Mouse (Mus musculus): ENCODE measurements at regions not wholly inside any gene's neighbourhood (a gene's known extent, or its start where the extent isn't known, plus 50 kb on each side); places are given as distances from the start of the nearest gene placed in this dataset.
"Not testable (repeated sequence)": the region's sequence is repeated elsewhere in the genome, so short reads cannot be mapped to it uniquely, and the experiment has no call there.

GRCm38 (mm10) chr12:119102106-119102505 is 135.9 kb upstream of the Abcb5 start:
- not testable (repeated sequence) for ATAC-seq (ENCODE audit: low TSS enrichment)

- ATAC-seq (ENCODE audit: low TSS enrichment), result no peak
Observed at GRCm38 (mm10) chr12:119099736-119100135, 133.5 kb upstream of the Abcb5 start.

DNA sequence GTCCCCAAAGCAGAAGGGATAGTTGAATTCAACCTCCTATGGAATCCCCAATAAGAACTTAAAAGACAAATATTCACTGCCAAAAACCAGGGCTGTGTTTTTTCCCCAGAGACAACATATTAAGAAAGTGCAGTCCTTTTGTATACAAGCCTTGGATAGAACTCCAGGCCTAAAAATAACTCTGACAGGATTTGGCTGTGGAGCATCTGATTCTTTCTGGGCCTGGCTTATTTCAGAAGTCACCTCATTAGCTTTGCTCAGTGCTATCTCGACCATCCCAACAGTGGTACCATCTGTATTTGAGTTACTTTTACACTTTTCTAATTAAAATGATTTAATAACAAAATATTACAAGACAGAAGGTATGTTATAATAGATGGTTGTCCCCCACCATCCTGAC is 131.6 kb upstream of the Abcb5 start:
- no peak for ATAC-seq (ENCODE audit: low TSS enrichment)

DNA sequence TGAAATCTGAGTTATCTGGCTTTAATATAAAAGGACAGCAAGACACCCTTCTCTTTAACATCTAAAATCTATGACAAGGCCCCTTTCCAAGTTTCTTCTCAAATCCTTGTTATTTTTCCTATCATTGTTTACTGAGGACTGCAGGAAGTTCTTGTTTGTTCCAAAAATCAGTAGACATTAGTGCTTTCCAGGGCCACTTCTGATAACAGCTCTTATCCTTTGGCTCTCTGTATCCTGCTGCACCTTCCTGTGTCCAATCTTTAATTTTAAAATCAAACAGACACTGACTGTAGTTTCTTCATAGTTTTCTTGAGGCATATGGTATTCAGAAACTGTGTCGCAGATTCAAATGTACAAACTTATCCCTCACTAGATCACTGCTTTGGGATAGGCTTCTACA is 128.1 kb upstream of the Abcb5 start:
- no peak for ATAC-seq (ENCODE audit: low TSS enrichment)

DNA sequence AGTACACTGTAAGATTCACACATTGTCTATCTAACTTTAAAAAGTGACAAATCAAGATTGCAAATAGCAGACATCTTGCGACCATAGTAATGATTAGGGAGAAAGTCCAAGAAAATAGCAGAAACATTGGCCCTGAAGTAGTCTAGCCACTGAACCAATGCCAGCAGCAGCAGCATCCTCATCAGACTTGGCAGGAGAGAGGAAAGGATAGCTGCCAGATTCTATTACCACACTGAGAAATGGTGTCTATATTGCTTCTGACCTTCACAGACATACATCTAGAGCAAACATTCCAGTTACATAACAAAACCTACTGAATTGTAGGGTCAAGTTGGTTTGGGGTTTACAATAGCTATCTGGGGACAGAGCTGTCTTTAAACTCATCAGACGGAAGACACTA is 127.2 kb upstream of the Abcb5 start:
- no peak for ATAC-seq (ENCODE audit: low TSS enrichment)

DNA sequence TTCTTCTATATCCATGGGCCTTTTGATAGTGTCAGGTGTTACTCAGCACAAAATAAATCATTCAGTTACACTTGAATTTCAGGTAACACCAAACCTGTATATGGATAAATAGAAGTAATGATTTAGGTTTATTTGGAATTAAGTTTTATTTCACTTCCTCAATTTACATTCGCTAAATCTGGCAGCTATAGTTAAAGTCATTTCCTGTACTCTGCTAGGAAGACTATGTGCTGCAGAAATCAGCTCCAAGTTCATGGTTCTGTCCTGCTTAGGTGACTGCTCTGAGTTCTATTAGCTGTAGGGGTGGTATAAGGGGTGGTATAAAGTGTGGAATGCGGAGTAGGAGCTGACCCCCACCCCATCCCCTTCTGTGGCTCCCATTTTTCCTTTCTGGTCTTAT is 123.1 kb upstream of the Abcb5 start:
- no peak for ATAC-seq (ENCODE audit: low TSS enrichment)

GRCm38 (mm10) chr12:119088666-119089065 is 122.4 kb upstream of the Abcb5 start:
- no peak for ATAC-seq (ENCODE audit: low TSS enrichment)

DNA sequence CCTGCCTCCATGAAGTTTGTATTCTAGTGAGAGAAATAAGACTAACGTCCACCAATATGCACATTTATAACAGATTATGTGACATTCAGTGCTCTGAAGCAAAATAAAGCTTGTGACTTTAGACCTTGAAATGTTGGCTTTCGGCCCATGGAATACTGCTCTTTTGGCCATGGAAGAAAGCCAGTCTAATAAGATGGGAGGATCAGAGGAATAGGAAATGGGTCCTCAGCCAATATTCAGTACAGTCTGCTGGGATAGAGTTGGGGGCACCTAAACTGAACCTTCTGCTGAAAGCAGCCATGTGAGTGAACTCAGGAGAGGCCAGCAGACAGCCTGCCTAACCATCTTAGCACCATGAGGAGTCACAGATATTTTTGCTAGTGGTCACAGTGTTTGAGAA is 118.6 kb upstream of the Abcb5 start:
- ATAC-seq (ENCODE audit: low TSS enrichment), result no peak

DNA sequence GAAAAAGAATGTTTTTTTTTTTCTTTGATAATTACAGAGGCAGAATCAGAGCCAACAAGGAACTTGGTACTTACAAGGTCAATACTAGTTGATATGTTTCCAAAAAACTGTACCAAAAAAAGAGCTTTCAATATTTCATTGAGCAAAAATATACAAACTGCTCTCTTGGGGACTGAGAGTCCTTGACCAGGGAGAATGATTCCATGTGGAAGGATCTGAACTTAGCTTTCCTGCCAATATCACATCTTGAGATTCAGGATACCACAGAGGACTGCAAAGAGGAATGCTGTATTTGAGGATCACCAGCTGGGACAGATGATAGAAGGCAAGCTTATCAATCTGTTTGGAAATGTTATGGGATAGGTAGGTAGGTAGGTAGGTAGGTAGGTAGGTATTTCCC is 116.6 kb upstream of the Abcb5 start:
- ATAC-seq (ENCODE audit: low TSS enrichment), result no peak

DNA sequence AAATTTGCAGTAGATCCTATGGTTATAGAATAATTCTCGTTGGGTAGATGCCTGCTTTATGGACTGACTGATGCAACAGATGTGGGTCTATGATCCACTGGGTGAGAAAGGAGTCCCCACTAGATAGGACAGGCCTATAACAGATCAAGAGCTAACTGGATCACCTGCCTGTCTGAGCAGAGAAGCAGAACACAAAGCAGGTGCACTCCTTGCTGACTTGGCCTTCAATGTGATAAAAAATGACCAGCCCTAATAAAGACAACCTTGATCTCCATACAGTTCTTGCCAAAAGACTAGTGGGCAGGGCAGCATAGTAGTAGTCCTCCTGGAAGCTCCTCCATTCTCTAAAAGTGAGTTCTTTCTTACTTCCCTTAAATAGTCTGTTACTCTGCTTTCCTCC is 109.6 kb upstream of the Abcb5 start:
- ATAC-seq (ENCODE audit: low TSS enrichment), result no peak

DNA sequence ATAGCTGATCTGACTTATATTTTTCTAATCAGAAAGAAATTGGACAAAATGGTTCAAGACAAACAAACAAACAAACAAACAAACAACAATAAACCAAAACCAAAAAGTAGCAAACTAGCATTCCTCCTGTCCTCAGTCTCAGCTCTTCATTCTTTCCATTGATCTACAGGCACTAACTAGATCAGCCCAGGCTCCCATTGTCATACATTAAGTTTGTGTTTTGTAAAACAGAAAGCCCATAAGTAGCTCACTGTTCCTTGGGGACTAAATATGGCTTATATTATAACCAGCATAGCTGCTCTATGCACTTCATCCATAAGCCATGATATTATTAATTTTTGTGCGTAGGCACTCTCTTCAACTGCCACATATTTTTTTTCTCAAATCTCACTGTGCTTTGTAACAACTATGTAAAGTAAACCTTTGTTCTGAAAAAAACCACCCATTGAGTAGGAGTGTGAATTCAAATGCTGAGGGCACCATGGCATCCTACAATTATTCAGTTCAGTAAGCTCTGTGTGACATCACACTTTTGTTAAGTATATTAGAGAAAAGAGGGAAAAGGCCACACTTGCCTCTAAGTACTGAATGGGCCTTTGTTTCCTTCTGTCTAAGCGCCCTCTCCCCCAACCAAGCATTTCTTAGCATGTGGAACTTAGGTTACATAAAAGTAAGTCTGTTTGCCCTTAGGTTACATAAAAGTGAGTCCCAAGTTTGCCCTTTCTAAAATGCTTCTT is 108.7 kb upstream of the Abcb5 start:
- no peak for ATAC-seq (ENCODE audit: low TSS enrichment)

DNA sequence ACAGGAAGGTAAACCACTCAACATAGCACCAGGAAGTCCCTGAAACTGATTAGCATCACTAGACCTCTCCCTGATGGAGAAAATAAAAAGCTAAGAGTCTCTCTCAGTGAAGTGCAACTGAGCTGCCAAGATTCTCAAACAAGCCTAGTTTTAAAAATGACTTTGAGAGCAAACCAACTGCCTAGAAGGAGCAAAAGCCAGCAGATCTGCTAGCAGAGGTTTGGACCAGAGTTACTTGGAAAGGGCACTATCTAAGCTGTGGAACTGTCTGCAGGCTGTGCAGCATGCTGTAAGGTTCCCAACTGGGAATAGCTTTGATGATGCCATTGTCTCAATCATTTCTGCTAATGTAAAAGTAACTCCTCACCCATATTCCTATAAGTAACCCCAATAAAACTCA is 107.9 kb upstream of the Abcb5 start:
- ATAC-seq (ENCODE audit: low TSS enrichment), result no peak

DNA sequence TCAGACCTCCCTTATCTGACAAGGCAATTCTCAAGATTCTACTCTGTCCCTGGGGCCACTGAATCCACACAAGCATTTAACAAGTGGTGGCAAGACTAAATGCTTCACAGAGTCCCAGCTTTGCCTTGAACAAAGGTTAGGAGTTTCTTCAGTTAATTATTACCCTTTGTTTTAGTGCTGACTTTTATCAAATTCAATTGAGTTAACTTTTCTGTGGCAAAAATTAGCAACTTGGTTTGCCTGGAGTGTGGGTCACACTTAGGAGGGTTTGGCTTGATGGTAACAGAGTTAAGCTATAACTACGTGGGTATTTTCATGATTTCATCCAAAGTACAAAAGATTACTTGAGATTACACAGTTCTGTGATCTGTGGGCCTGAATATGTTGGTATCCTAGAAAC is 104.7 kb upstream of the Abcb5 start:
- ATAC-seq (ENCODE audit: low TSS enrichment), result no peak

DNA sequence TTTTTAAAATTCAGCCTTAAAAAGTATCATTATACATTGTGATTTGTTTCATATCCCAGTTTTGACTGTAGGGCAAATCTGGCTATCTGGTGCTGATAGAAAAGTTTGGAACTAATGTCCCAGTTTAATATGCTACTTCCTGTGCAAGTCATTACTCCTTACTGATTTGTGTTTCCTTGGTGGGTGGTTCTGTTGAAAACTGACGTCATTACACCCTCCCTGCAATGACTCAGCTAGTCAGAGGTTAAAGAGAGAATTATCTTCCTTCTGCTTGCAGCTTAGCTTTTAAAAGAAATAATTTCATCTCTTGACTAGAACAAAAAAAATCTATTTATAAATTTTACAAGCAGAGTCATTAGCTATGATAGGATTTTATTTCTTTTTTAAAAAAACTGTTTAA is 104.2 kb upstream of the Abcb5 start:
- no peak for ATAC-seq (ENCODE audit: low TSS enrichment)

- no peak for ATAC-seq (ENCODE audit: low TSS enrichment)
Observed at GRCm38 (mm10) chr12:119069747-119070146, 103.5 kb upstream of the Abcb5 start.

GRCm38 (mm10) chr12:119068079-119068478 is 101.9 kb upstream of the Abcb5 start:
- no peak for ATAC-seq (ENCODE audit: low TSS enrichment)

- ATAC-seq (ENCODE audit: low TSS enrichment), result no peak
Observed at GRCm38 (mm10) chr12:119062931-119063330, 96.7 kb upstream of the Abcb5 start.

DNA sequence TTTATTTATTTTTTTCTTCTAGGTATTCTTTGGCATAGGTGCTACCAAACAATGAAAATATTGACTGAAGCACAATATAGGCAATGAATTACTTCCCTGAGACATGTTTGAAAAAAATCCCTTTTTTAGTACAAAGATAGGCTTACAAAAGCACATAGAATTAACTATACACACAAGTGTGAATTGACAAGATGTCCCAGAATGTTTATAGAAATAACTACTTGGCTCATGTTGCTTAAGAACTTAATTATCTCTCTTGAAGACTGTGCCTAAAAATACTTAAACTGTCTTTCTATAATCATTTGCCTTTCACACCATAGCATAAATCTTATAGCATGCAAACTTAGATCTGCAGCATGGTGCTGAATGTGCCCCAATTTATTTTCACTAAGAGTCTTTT is 96.3 kb upstream of the Abcb5 start:
- ATAC-seq (ENCODE audit: low TSS enrichment), result peak; percentile 79

DNA sequence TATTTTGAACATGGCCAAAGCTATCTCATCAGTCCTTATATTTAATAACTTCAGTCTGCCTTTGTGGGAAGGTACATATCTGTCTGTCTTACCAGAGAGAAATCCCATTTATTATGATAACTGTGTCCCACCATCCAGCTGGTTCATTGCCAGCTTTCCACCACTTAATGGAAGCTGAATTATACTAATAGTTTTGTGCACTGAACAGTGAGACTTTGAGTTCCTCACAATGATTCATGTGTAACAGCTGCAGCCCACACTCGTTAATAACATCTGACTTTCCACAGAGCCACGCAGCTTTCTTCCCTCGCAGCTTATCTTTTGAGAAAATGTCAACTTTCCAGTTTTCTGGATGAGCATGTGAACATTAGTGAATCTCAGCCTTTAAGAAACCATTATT is 88.3 kb upstream of the Abcb5 start:
- ATAC-seq (ENCODE audit: low TSS enrichment), result no peak

DNA sequence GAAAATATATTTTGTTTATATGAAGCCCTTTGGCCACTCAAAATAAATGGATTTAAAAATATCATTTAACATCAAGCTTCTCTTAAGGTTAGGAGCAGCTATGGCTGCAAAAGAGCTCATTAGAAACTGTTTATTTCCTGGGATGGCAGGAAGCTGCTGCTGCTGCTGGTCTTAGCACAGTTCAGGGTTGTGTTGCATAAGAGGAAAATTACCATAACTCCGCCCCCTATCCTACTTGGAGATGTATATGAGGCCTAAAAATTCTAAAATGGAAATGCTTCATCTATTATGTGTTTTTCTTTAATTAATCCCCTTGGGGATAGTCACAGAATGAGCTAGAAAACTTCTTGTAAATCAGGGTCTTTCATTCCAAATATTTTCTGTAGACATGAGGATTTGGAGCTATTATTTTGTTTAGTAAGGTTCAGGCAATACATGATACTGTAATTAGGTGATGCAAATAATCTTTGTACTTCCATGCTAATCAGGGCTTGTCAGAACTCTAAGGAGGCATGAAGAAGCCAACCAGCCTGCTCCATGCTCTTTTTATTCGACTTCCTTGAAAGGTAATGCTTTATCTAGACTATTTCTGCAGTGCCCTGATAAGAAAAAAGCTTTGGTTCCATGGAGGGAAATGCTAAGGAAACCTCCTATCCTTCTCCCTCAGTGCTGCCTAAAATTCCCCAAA is 85.6 kb upstream of the Abcb5 start:
- no peak for ATAC-seq (ENCODE audit: low TSS enrichment)

DNA sequence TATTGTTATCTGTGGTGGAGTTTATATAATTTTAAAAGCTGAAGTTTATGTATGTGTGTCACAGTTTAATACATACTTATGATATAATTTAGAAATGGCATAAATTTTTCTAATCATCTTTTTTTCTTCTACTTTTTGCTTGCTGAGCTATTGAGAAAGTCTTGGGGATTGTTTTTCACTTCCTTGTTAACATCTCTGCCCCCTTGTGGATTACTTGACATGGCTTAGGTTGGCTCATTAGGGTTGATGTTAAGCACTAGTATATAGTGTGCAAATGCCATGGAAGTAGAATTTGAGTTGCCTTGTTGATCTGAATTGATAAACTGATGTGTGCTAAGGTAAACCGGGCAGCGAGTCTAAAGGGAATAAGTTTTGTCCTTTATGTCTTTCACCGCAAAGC is 72.1 kb upstream of the Abcb5 start:
- ATAC-seq (ENCODE audit: low TSS enrichment), result no peak

- ATAC-seq (ENCODE audit: low TSS enrichment), result peak; percentile 94
Observed at GRCm38 (mm10) chr12:119034828-119035227, 68.6 kb upstream of the Abcb5 start.

DNA sequence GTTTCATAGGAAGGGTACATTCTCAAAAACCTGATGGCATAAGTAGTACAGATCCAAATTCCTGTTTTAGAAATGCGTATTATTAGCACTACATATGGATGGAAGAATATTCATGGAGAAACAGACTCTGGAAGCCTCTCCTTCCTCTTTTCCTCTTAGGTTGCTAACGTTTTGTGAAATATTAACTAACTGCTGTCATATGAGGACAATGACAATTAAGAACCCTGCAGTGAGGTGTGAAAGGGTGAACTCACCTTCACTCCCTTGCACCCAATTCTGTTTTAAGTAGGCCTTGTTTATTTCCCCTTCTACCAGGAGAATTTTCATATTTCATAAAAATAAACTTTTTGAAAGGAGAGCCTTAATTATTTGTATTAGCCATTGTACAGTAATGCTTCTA is 62.5 kb upstream of the Abcb5 start:
- ATAC-seq (ENCODE audit: low TSS enrichment), result no peak

GRCm38 (mm10) chr12:119028161-119028560 is 61.9 kb upstream of the Abcb5 start:
- no peak for ATAC-seq (ENCODE audit: low TSS enrichment)

Measured in frontal cortex, adult (tissue).